Mouse (Mus musculus) liver, embryonic 12.5 days (tissue): ENCODE measurements around the gene Foxl1. TPM values are rescaled to one million over a fixed set of nuclear protein-coding genes. Genes with fewer than 3 reads are reported as not detected.

ENCODE experiments used
- ATAC-seq: fragments of 200-750 bp; cut with Nextera tagmentation; 2 replicates; pipeline ENCODE4 v1.8.0; 2017; ENCODE audit warnings: moderate number of reproducible peaks, mild to moderate bottlenecking, moderate library complexity
- H3K27ac ChIP-seq: fragments of 300-500 bp; sonication (generic); 2 replicates; pipeline ENCODE4 v1.5.1; 2016; ENCODE audit warnings: mild to moderate bottlenecking
- H3K27me3 ChIP-seq: fragments of 300-500 bp; sonication (generic); replicated peaks from 2 replicates; pipeline ENCODE4 v1.6.1; 2016; ENCODE audit warnings: mild to moderate bottlenecking, moderate library complexity
- H3K36me3 ChIP-seq: fragments of 300-500 bp; sonication (generic); 2 replicates; pipeline ENCODE4 v1.6.1; 2016; ENCODE audit warnings: mild to moderate bottlenecking, moderate library complexity
- H3K4me1 ChIP-seq: fragments of 300-500 bp; sonication (generic); 2 replicates; pipeline ENCODE4 v1.6.1; 2016
- H3K4me2 ChIP-seq: fragments of 300-500 bp; sonication (generic); 2 replicates; pipeline ENCODE4 v1.6.1; 2016; ENCODE audit warnings: mild to moderate bottlenecking, moderate library complexity
- H3K4me3 ChIP-seq: fragments of 300-500 bp; sonication (generic); 2 replicates; pipeline ENCODE4 v1.5.1; 2016; ENCODE audit warnings: mild to moderate bottlenecking, moderate library complexity
- H3K9ac ChIP-seq: fragments of 300-500 bp; sonication (generic); 2 replicates; pipeline ENCODE4 v1.6.1; 2016; ENCODE audit warnings: mild to moderate bottlenecking, moderate library complexity
- H3K9me3 ChIP-seq: fragments of 300-500 bp; sonication (generic); replicated peaks from 2 replicates; pipeline ENCODE4 v1.6.1; 2016; ENCODE audit warnings: mild to moderate bottlenecking, moderate library complexity
- WGBS: fragments of 180-500 bp; shearing (Covaris S2); methylation state at CpG from one replicate; pipeline ENCODE4 v1.1.7; 2016; ENCODE audit not compliant: insufficient replicate concordance; 5-methylcytosine and 5-hydroxymethylcytosine counted together
- microRNA-seq: library from miRNA; unstranded; fragments of <30 nt; microRNA quantifications from one replicate; pipeline ENCODE4, GENCODE M21; 2017
- polyA plus RNA-seq: library from polyadenylated mRNA; unstranded; fragments of >200 nt; fragmentation: Nextera tagmentation; extraction: Ambion mirVana; gene quantifications from 2 replicates; pipeline ENCODE4 v1.2.1, GENCODE M21; 2016

Foxl1 gene
- polyA plus RNA-seq, 1 experiment from 2014 or later: 0.41 TPM

- WGBS: 65% methylated on average over 29 of the region's 30 CpGs
- H3K4me1 ChIP-seq: peaks cover 28% of the 10 kb centered on the region
- no peak overlapping the region for H3K4me2 ChIP-seq
- 0 out of 2 replicates have a peak, but pooled peaks cover 4% of the 10 kb centered on the region for H3K27me3 ChIP-seq
- no peak for ATAC-seq
- no peak overlapping the region for H3K4me3 ChIP-seq
- H3K36me3 ChIP-seq: no peaks in the 10 kb centered on the region
- H3K9ac ChIP-seq: no peak overlapping the region
- no peaks in the 10 kb centered on the region for H3K9me3 ChIP-seq
- H3K27ac ChIP-seq: no peak overlapping the region
These were observed 47.2 kb downstream of the Foxl1 start for GRCm38 (mm10) chr8:121174721-121175539.

DNA sequence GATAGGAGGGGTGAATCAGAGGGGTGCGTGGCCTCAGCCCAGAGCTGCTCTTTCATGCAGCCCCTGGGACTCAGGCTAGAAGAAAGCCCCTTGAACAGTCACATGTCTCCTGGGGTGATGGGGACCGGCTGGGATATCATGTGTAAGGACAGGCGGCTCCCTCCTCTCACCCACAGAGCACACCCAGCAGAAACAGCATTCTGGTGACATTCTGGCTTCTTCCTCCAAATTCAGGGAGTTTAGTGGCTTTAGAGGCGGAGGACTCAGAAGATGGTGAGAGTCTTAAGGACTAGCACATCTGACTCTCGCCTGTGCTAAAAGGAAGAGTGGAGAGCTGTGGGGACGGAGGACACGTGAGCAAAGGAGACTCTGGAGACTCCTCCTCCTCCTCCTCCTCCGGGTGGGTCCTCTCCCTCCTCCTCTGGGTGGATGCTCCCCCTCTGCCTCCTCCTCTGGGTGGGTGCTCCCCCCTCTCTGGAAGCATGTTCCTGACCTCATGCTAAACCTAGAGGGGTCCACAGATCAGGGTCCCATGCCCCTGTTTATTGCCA lies 47.9 kb downstream of the Foxl1 start:
- H3K27me3 ChIP-seq: 0 out of 2 replicates have a peak, but pooled peaks cover 4% of the 10 kb centered on the region
- ATAC-seq: no peak
- no peaks in the 10 kb centered on the region for H3K36me3 ChIP-seq
- no peaks in the 10 kb centered on the region for H3K9me3 ChIP-seq
- no peak overlapping the region for H3K4me3 ChIP-seq
- peaks cover 21% of the 10 kb centered on the region for H3K4me1 ChIP-seq
- WGBS: 60% methylated on average over 8 of the region's 8 CpGs
- H3K9ac ChIP-seq: no peak overlapping the region
- H3K27ac ChIP-seq: no peak overlapping the region
- no peak overlapping the region for H3K4me2 ChIP-seq

GRCm38 (mm10) chr8:121176291-121176690 lies 48.6 kb downstream of the Foxl1 start:
- Histone ChIP-seq H3K4me1 (peaks cover 14% of the 10 kb centered on the region), H3K4me2 (no peak overlapping the region), H3K4me3 (no peak overlapping the region), H3K9me3 (no peaks in the 10 kb centered on the region), H3K27ac (no peak overlapping the region), H3K9ac (no peak overlapping the region), H3K36me3 (no peaks in the 10 kb centered on the region), H3K27me3 (0 out of 2 replicates have a peak, but pooled peaks cover 4% of the 10 kb centered on the region)
- 10% methylated on average over 3 of the region's 3 CpGs for WGBS
- peak; percentile 60 for ATAC-seq

Small RNA genes within 50 kb of the gene (microRNA-seq; reads per million reads assigned to microRNA genes)
- gene Gm27530: not detected

Other genes with a start within 250 kb of the Foxl1 start
- 14.9 and 16.9 TPM in 2 replicates for gene Foxf1, start 43.6 kb upstream of the Foxl1 start, polyA plus RNA-seq
- 30.5 and 32.4 TPM in 2 replicates for gene Mthfsd, start 19.5 kb upstream of the Foxl1 start, polyA plus RNA-seq
- gene Foxc2, start 11.8 kb upstream of the Foxl1 start, polyA plus RNA-seq: 0.94 and 1.2 TPM in 2 replicates